Mouse (Mus musculus) lung, postnatal 0 days (tissue): ENCODE measurements around the gene Atp5h.

ENCODE experiments used
- CTCF ChIP-seq: IDR thresholded peaks from 2 replicates; pipeline ENCODE4 v1.5.1; 2016; ENCODE audit warnings: antibody characterized with exemption, mild to moderate bottlenecking
- EP300 ChIP-seq: IDR thresholded peaks from 2 replicates; pipeline ENCODE4 v1.6.1; 2016; ENCODE audit warnings: antibody characterized with exemption, mild to moderate bottlenecking, control low read depth

DNA sequence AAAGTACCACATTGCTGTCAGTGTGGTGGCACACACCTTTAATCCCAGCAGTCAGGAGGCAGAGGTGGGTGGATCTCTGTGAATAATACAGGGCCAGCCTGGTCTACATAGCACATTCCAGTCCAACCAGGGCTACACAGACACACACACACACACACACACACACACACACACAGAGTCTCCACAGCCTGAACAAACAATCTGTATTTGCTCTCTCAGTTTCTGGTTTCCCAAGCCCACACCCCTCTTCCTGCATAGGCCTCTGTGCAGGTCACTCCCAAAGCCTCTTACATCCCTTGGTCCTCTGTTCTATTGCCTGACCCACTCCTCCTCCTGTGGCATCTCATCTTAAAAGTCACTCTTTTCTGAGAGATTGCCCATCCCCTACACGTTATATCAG lies 47.7 kb downstream of the Atp5h start:
- TF ChIP-seq CTCF (no peak), EP300 (no peak)
